Mouse (Mus musculus) frontal cortex, adult 2 months (tissue): ENCODE data around the gene Gm4553. TPM values are rescaled to one million over a fixed set of nuclear protein-coding genes. Genes with fewer than 3 reads are reported as not detected.
"Not testable (repeated sequence)": the region's sequence is repeated elsewhere in the genome, so short reads cannot be mapped to it uniquely, and the experiment has no call there.

Experiments
- DNase-seq, 2 experiments: peaks; one replicate each; pipeline ENCODE4 v3.0.0; 2022; ENCODE audit warnings: low spot score in 1 of 2; ENCODE audit errors: extremely low spot score in 1 of 2
- polyA plus RNA-seq: library from polyadenylated mRNA; depleted of rRNA; stranded (reverse); fragments of >200 nt; gene quantifications from 2 replicates; pipeline ENCODE4 v1.2.3, GENCODE M21; 2012; rRNA removed

The Gm4553 gene
- polyA plus RNA-seq: not detected in 2 replicates

- not testable (repeated sequence) for DNase-seq
These were observed at the start of gene Gm4553 for GRCm38 (mm10) chr7:142165639-142166038. Gene Gm4553, minus strand, starts transcription at chr7:142165739.

- not testable (repeated sequence) for DNase-seq
These were observed 46.6 kb upstream of the Gm4553 start for GRCm38 (mm10) chr7:142212136-142212535.

GRCm38 (mm10) chr7:142211559-142211958, 46.0 kb upstream of the Gm4553 start, which contains the start of gene Gm7579:
Gene Gm7579, plus strand, starts transcription at chr7:142211859.
- DNase-seq: no peak

GRCm38 (mm10) chr7:142206891-142207290, 41.4 kb upstream of the Gm4553 start:
- DNase-seq: not testable (repeated sequence)

- no peak for DNase-seq
These were observed 39.9 kb upstream of the Gm4553 start for GRCm38 (mm10) chr7:142205488-142205887.

- DNase-seq: no peak
These were observed 35.5 kb upstream of the Gm4553 start, which contains the start of gene Krtap5-3 for GRCm38 (mm10) chr7:142201064-142201463. Gene Krtap5-3, plus strand, starts transcription at chr7:142201364.

GRCm38 (mm10) chr7:142198748-142199147, 33.2 kb upstream of the Gm4553 start:
- peak in 1 of 2 experiments; percentile 9 for DNase-seq

- DNase-seq: no peak
These were observed 24.8 kb upstream of the Gm4553 start, which contains the start of gene Gm10153 for GRCm38 (mm10) chr7:142190289-142190688. Gene Gm10153, minus strand, starts transcription at chr7:142190389.

- DNase-seq: no peak
These were observed 22.6 kb upstream of the Gm4553 start for GRCm38 (mm10) chr7:142188156-142188555.

GRCm38 (mm10) chr7:142181021-142181420, 15.5 kb upstream of the Gm4553 start:
- DNase-seq: no peak

- DNase-seq: peak in 1 of 2 experiments; percentile 20
These were observed 13.1 kb upstream of the Gm4553 start for GRCm38 (mm10) chr7:142178685-142179084.

- DNase-seq: not testable (repeated sequence)
These were observed 10.4 kb upstream of the Gm4553 start, which contains the start of gene Krtap5-2 for GRCm38 (mm10) chr7:142175905-142176304. Gene Krtap5-2, minus strand, starts transcription at chr7:142176005.

GRCm38 (mm10) chr7:142169836-142170235, 4.3 kb upstream of the Gm4553 start:
- peak in 1 of 2 experiments; percentile 37 for DNase-seq

- DNase-seq: no peak
These were observed 6.2 kb downstream of the Gm4553 start for GRCm38 (mm10) chr7:142159366-142159765.

- not testable (repeated sequence) for DNase-seq
These were observed 8.5 kb downstream of the Gm4553 start, which contains the start of gene Gm29735 for GRCm38 (mm10) chr7:142157013-142157412. Gene Gm29735, minus strand, starts transcription at chr7:142157113.

- DNase-seq: no peak
These were observed 10.2 kb downstream of the Gm4553 start for GRCm38 (mm10) chr7:142155308-142155707.

GRCm38 (mm10) chr7:142152191-142152590, 13.3 kb downstream of the Gm4553 start:
- DNase-seq: no peak

- no peak for DNase-seq
These were observed 16.9 kb downstream of the Gm4553 start for GRCm38 (mm10) chr7:142148633-142149032.

- DNase-seq: peak in 1 of 2 experiments; percentile 69
These were observed 19.5 kb downstream of the Gm4553 start for GRCm38 (mm10) chr7:142146033-142146432.

GRCm38 (mm10) chr7:142145413-142145940, 20.1 kb downstream of the Gm4553 start:
- peak; percentile 3 to 53 for DNase-seq

- no peak for DNase-seq
These were observed 21.0 kb downstream of the Gm4553 start, which contains the start of gene Gm45337 for GRCm38 (mm10) chr7:142144507-142144906. Gene Gm45337, minus strand, starts transcription at chr7:142144607.

- DNase-seq: not testable (repeated sequence)
These were observed 22.0 kb downstream of the Gm4553 start for GRCm38 (mm10) chr7:142143506-142144010.
